Mouse (Mus musculus) WW6 (cell line): ENCODE results near the gene Zfp691.

Experiments used
- DNase-seq: peaks from one replicate; pipeline ENCODE4 v3.0.0-alpha.2; 2013; ENCODE audit warnings: low read depth, low spot score

Gene Zfp691

GRCm38 (mm10) chr4:119124771-119125273, 49.2 kb downstream of the Zfp691 start:
- no peak for DNase-seq

- DNase-seq = peak; percentile 61
Measured at GRCm38 (mm10) chr4:119121249-119121648, 52.7 kb downstream of the Zfp691 start.

- no peak for DNase-seq
Measured at GRCm38 (mm10) chr4:119120095-119120494, 53.9 kb downstream of the Zfp691 start.
